Mouse (Mus musculus) left cerebral cortex, adult 8-10 months (tissue): ENCODE measurements around the gene Olfr552. TPM values are rescaled to one million over a fixed set of nuclear protein-coding genes. Genes with fewer than 3 reads are reported as not detected.
A peak's percentile ranks its signal among the peaks of the same experiment; 100 is the strongest.
"Not testable (repeated sequence)": the region's sequence is repeated elsewhere in the genome, so short reads cannot be mapped to it uniquely, and the experiment has no call there.

Experiments used
- DNase-seq, 2 experiments: peaks; one replicate each; pipeline ENCODE4 v3.0.0; 2022; ENCODE audit warnings: low spot score in 2 of 2
- total RNA-seq, 4 experiments: library from RNA; stranded (reverse); gene quantifications; 2 replicates each; pipeline ENCODE4 v1.2.4; 2022

The Olfr552 gene
- total RNA-seq, result under 1 TPM in 2 of 4 experiments, not detected in 2; 0.09 to 0.11 TPM

DNA sequence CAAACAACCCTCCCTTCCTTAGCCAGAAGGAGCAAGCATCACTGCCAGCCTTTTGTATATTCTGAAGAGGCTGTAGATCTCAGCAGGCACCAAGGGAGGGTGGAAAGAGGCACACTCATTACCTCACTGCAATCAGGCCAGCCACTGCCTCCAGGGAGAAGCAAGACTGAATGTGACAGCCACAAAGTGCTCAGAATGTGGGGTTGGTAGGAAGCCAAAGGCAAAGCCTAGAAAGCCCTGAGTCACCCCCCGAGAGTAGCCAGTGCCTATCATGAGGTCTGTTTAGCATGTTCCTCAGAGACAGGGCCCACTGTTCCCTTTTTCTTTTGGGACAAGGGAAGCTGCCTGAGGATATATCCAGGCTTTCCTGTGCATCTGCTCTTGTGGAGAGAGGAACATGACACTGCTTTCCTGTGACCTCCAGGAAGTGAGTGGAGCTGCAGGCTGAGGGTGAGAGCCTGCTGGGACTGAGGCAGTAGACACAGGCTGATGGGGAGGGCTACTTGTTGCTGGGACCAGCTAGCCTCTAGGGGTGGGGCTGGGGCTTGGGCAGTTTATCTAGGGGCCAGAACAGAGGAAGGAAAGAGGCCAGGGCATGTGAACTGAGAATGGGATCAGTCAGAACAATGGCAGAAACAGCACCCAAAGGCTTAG is at the start of gene Olfr552:
Olfr552 (plus strand) TSS at position 393 of the 654 bp plus-strand sequence.
- no peak for DNase-seq

GRCm38 (mm10) chr7:102549570-102549969 is 48.0 kb upstream of the Olfr552 start, which contains the start of gene Olfr549:
TSS of gene Olfr549 (plus strand) at chr7:102549870.
- no peak for DNase-seq

DNA sequence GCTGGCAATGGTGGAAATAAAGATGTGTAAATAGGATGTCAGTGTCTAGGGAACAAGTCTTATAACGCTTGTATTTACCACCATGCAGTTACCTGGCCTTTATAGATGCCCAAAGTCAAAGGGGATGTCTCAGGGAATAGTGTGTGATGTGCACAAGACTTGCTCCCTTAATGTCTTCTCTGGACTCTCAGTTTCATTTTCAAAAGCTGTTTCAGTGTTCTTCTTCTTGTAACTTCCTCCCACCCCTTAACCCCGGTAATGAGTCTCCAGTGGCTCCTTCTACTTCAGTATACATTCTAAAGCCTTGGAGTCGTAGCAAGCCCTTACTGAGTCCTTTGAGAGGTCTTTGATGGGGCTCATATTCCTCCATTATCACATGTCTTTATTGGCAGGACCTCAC is 44.3 kb upstream of the Olfr552 start:
- no peak for DNase-seq

DNA sequence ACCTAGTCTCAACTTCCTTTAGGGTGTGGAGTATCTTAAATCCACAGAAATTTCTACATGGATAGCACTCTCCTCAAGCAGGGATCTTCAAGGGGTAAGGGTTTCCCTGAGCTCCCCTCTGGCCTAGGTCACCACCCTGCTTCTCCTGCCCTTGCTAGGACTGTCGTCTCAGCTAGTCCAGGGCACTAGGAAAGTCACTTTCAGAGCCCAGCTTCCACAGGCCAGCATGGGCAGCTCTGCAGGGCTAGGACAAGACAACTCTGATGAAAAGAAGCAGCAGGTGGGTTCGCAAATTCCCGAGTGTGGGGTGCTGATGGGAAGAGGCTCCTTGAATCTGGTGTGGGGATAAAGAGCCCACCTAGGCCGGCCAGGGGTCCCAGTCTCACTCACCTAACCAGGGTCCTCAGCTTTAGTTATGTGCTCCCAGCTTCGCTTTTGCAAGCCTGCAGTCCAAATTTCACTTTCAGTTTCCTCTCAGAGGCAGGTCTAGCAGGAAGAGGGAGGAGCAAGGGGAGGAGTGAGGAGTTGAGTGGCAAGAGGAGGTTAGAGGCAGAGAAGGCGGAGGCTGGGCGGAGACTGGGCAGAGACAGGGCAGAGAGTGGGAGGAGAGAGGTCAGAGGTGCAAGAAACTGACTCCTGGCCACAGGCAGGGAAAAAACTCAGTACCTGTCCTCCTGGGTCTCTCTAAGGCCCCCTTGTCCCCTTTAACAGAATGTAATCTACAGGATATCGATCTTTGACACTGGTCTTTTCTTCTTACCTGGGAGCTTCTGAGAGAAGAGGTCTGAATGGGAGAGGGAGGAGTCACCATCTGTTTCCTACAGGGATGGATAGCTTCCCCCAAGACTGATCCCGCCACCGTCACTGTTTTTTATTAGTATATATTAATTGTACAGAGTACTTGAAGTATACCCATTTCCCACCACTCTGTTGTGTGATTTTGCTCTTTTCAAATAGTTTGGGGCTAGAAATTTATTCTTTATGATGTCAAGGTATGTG is 32.3 kb upstream of the Olfr552 start, which contains the start of gene Trim21:
Trim21 (minus strand) TSS at position 488 of the 999 bp plus-strand sequence.
- DNase-seq, result peak; percentile 6 to 20

DNA sequence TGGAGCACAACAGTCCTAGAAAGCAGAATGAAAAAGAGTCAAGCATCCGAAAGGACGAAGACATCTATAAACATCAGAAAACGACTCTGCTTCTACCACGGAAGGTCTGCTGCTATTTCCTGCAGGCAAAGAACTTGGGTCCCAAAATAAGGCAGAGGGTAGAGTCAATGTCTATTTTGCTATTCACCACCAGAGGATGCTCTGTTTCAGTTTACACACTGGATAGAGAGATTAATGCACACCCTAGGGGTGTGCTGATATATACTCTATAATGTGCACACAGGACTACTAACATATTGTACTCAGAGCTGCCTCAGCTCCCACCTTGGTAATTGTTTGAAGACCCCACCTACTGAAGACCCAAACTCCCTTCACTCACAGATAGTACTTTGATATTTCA is 31.4 kb upstream of the Olfr552 start:
- DNase-seq, result no peak

DNA sequence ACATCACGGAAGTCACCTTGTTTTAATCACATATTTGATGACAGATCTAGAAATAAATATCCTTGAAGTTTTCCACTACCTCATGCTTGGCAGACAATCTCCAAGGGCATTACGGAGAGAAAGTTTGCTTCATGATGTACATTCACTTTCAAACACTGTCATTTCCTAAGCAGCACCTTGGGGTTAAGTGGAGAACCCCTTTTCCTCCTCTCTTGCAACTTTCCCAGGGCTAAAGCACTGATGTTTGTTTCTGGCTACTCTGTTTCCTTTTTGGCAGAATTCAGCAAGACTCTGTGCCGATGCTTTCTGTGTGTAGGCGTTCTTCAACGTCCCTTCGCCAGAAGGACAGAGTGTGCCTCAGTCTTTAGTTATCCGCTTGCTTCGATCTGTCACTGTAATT is 26.4 kb upstream of the Olfr552 start, which contains the start of gene Olfr550:
Olfr550 (plus strand) TSS at position 301 of the 400 bp plus-strand sequence.
- DNase-seq, result no peak

DNA sequence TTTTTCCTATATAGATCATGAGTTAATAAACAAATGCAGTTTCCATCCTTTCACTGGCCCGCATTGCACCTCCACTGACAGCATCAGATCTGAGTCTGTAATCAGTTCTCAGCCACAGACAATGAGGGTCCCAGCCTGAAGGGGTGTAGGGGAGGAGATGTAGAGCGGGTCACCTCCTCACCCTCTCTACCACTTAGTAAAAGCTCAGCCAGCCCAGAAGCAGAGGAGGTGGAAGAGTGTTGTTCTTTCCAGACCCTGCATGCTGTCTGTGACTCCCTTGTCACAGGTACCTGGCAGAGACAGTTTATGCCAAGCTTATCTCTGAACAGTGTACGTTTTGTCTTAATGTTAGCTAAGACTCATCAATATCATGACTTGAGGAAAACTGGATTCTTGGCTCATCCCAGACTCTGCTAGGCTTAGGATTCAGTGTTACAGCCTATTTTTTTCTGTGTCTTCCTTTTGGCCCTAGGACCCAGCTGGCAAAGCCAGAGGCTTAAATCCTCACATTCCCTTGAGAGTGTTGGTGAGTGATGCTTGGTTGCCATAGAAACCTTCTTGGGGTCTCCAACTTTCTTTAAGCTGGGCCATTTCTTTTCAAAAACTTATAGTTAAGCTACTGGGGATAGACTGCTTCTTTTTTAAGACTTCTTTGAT is 24.3 kb upstream of the Olfr552 start:
- DNase-seq, result no peak

DNA sequence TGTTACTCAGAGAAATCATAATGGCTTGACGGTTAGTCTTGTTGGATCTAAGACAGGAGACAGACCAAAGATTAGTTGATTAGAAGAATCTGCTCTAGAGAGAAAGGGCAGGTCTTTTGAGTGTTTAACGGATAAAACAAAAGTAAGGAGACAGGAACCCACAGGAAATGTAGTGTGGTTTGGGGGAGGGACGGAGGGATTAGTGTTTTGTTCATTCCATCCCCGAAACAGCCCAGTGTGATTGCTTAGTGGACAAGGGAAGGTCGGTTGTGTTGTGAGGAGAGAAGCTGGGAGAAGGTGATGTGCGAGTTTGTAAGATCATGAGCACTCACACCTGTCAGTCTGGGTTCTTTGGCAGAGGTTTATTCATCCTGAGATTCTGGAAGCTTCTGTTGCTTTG is 21.6 kb upstream of the Olfr552 start:
- no peak for DNase-seq

GRCm38 (mm10) chr7:102591786-102592185 is 5.8 kb upstream of the Olfr552 start, which contains the start of gene Olfr551:
TSS of gene Olfr551 (minus strand) at chr7:102591886.
- DNase-seq, result no peak

DNA sequence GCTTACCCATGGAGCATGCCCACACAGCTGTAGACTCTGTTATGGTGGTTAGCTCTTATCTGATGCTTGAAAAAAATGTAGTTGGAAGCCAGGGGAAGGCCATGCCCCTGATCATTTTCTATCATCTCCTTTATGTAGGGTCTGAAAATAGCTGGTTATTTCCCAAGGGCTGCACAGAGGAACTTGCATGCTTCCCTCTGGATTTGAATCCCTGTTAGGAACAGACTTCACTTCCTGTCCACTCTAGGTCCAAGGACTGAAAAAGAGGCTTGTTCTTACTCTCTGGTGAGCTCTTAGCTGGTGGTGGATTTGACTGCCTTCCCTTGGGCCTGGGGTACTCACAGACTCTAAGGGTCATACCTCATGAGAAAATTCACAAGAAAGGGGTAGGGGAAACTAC is 20.5 kb downstream of the Olfr552 start, which contains the start of gene Olfr553:
Olfr553 (minus strand) TSS at position 101 of the 400 bp plus-strand sequence.
- DNase-seq, result no peak

DNA sequence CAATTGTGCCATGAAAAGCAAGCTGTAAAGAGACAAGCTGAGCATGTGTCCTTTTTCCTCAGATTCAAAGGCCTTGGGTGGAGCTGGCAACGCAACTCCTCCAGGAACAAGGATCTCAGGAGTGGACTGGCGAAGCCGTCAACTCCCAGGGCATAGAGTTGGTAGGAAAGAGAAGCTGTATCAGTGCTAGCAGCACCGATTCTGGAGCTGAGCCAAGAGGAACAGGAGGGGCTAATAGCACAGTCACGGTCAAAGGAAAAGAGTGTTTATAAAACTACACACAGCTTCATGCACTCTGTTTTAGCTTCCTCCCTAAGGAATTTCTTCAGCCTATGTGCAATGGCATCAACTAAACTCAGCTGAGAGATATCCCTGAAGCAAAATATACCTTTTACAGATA is 22.0 kb downstream of the Olfr552 start:
- no peak for DNase-seq

DNA sequence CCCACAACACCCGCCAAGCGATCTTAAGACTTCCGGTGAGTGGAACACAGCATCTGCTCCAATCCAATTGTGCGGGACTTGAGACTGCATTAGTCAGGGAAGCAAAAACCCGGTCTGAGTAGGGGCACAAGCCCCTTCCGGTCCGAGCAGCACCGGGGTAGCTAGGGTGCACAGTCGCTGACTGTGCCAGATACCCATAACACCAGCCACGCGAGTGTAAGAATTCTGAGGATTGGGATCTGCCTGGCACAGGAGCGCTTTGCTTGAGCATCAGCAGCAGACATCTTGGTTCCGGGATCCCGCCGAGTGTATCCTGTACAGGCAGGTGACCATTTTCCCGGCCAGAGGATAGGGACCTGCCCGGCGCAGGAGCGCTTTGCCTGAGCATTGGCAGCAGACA is 22.8 kb downstream of the Olfr552 start:
- not testable (repeated sequence) for DNase-seq

DNA sequence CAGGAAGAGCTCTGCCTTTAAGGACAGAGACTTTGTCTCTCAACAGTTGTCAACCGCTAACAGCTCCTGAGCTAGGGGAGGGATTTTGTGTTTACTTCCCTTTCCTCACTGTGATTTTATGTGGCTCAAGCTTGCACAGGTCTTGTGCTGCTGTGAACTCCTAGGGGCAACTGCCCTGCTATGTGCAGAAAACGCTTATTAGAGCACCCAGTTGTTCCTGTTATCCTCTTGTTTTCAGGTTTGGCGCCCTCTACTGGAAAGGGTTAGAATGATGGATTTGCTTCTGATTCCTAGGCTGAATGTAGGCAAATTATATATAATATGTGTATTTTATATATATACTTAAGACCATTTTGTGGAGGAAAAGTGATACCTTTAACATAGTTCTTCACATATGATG is 39.1 kb downstream of the Olfr552 start:
- peak in 1 of 2 experiments; percentile 6 for DNase-seq

DNA sequence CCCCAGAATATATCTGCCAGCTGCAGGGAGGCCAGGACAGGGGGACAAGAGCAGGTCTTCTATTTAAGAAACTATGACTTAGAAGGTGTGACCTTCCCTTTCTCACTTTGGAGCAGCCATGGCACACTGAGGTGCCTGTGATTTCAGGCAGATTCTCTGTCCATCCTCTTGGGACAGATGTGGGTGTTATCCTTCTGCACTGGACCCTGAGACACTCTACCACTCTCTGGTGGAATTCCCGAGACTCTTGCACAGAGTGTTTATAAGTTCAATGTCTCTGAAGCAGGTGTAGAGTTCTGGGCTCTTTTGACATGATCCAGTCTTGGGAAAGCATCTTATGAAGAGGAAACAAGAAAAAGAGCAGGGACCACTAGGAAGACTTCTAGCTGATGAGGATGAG is 40.6 kb downstream of the Olfr552 start, which contains the start of gene Olfr554:
Olfr554 (plus strand) TSS at position 301 of the 400 bp plus-strand sequence.
- no peak for DNase-seq

DNA sequence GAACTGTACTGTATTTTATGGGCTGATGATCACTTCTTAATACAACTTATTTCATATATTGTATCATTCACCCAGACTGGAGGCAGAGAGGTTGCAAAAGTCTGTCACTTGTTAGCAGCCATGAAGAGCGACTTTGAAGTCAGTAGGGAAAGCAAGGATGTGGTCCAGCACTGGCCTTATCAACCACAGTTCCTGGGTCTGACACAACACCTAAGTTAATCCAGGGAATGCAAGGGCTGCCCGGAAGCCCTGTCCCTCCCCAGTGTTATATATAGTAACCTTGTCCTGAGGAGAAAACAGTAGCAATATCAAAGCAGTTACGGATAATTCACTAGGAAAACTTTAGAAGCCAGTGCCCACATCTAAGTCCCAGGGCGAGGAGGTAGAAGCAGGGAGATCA is 47.4 kb downstream of the Olfr552 start:
- DNase-seq, result not testable (repeated sequence)

Other genes starting within 250 kb of the Olfr552 start
- gene Rrm1, start 156.1 kb upstream of the Olfr552 start, total RNA-seq, result 10 to 100 TPM; 12.1 to 14.6 (median 13.2) TPM
- gene Olfr543, start 116.1 kb upstream of the Olfr552 start, total RNA-seq, result not detected
- gene Olfr544, start 109.5 kb upstream of the Olfr552 start, total RNA-seq, result not detected
- gene Olfr545, start 98.2 kb upstream of the Olfr552 start, total RNA-seq, result not detected
- gene Olfr547, start 63.0 kb upstream of the Olfr552 start, total RNA-seq, result not detected
- gene Olfr548-ps1, start 56.9 kb upstream of the Olfr552 start, total RNA-seq, result not detected
- not detected for gene Olfr549, start 47.9 kb upstream of the Olfr552 start, total RNA-seq
- gene Trim21, start 32.3 kb upstream of the Olfr552 start, total RNA-seq, result 1 to 10 TPM; 2.6 to 6.4 (median 4.6) TPM
- gene Olfr550, start 26.3 kb upstream of the Olfr552 start, total RNA-seq, result under 1 TPM in 3 of 4 experiments, not detected in 1; 0.23 to 0.37 (median 0.37) TPM
- not detected for gene Olfr551, start 5.9 kb upstream of the Olfr552 start, total RNA-seq
- not detected for gene Olfr553, start 20.4 kb downstream of the Olfr552 start, total RNA-seq
- gene Olfr554, start 40.7 kb downstream of the Olfr552 start, total RNA-seq, result not detected
- not detected for gene Olfr555, start 61.1 kb downstream of the Olfr552 start, total RNA-seq
- not detected for gene Olfr556, start 67.1 kb downstream of the Olfr552 start, total RNA-seq
- 1 to 10 TPM; 5.2 to 6.4 (median 5.6) TPM for gene Trim68, start 89.6 kb downstream of the Olfr552 start, total RNA-seq
- not detected for gene Olfr557, start 98.1 kb downstream of the Olfr552 start, total RNA-seq
- under 1 TPM in 3 of 4 experiments, not detected in 1; 0.11 to 0.34 (median 0.33) TPM for gene Olfr558, start 104.4 kb downstream of the Olfr552 start, total RNA-seq
- gene Olfr33, start 121.3 kb downstream of the Olfr552 start, total RNA-seq, result not detected
- gene Olfr559, start 129.7 kb downstream of the Olfr552 start, total RNA-seq, result not detected
- under 1 TPM in 3 of 4 experiments, not detected in 1; 0.19 to 0.33 (median 0.30) TPM for gene Olfr560, start 161.6 kb downstream of the Olfr552 start, total RNA-seq
- under 1 TPM; 0.39 to 0.51 (median 0.48) TPM for gene Olfr78, start 161.7 kb downstream of the Olfr552 start, total RNA-seq
- not detected for gene Olfr561, start 173.5 kb downstream of the Olfr552 start, total RNA-seq
- not detected for gene Olfr564, start 205.7 kb downstream of the Olfr552 start, total RNA-seq